Mouse (Mus musculus) stomach, postnatal 0 days (tissue): ENCODE data around the gene B3galt1. TPM values are rescaled to one million over a fixed set of nuclear protein-coding genes. Genes with fewer than 3 reads are reported as not detected.

Experiments used
- ATAC-seq: fragments of 200-750 bp; cut with Nextera tagmentation; 2 replicates; pipeline ENCODE4 v1.8.0; 2017; ENCODE audit not compliant: low FRiP score, low TSS enrichment
- DNase-seq: peaks from one replicate; pipeline ENCODE4 v3.0.0-alpha.2; 2016; ENCODE audit warnings: low spot score
- H3K27ac ChIP-seq: fragments of 300-500 bp; sonication (generic); replicated peaks from 2 replicates; pipeline ENCODE4 v1.5.1; 2014; ENCODE audit warnings: mild to moderate bottlenecking, control low read depth
- H3K27me3 ChIP-seq: fragments of 300-500 bp; sonication (generic); 2 replicates; pipeline ENCODE4 v1.6.1; 2014; ENCODE audit warnings: low read length; ENCODE audit not compliant: control insufficient read depth, insufficient read depth
- H3K36me3 ChIP-seq: fragments of 300-500 bp; sonication (generic); 2 replicates; pipeline ENCODE4 v1.6.1; 2014; ENCODE audit warnings: low read length, mixed read lengths; ENCODE audit not compliant: control insufficient read depth, insufficient read depth
- H3K4me1 ChIP-seq: fragments of 300-500 bp; sonication (generic); replicated peaks from 2 replicates; pipeline ENCODE4 v1.6.1; 2014; ENCODE audit warnings: antibody characterized with exemption; ENCODE audit not compliant: control insufficient read depth, insufficient read depth
- H3K4me2 ChIP-seq: fragments of 300-500 bp; sonication (generic); replicated peaks from 2 replicates; pipeline ENCODE4 v1.6.1; 2014; ENCODE audit warnings: low read depth, mild to moderate bottlenecking, control low read depth, moderate library complexity
- H3K4me3 ChIP-seq: fragments of 300-500 bp; sonication (generic); 2 replicates; pipeline ENCODE4 v1.5.1; 2014; ENCODE audit warnings: low read depth, low read length, control low read depth
- H3K9ac ChIP-seq: fragments of 300-500 bp; sonication (generic); 2 replicates; pipeline ENCODE4 v1.6.1; 2014; ENCODE audit warnings: mild to moderate bottlenecking, low read length, control low read depth, mixed read lengths
- H3K9me3 ChIP-seq: fragments of 300-500 bp; sonication (generic); 2 replicates; pipeline ENCODE4 v1.6.1; 2016; ENCODE audit warnings: low read length; ENCODE audit not compliant: control insufficient read depth
- CTCF ChIP-seq: IDR thresholded peaks from 2 replicates; pipeline ENCODE4 v1.5.1; 2016; ENCODE audit warnings: antibody characterized with exemption, low read depth, mild to moderate bottlenecking, moderate library complexity
- EP300 ChIP-seq: optimal IDR thresholded peaks from 2 replicates; pipeline ENCODE3; 2016; ENCODE audit warnings: antibody characterized with exemption
- WGBS: fragments of 180-500 bp; shearing (Covaris S2); extraction: QIAGEN DNeasy Blood & Tissue Kit; methylation state at CpG from one replicate; pipeline ENCODE4 v1.1.7; 2014; 5-methylcytosine and 5-hydroxymethylcytosine counted together
- microRNA-seq: library from miRNA; unstranded; fragments of <30 nt; microRNA quantifications from one replicate; pipeline ENCODE4, GENCODE M21; 2016
- polyA plus RNA-seq: library from polyadenylated mRNA; unstranded; fragments of >200 nt; fragmentation: Nextera tagmentation; extraction: Ambion mirVana; gene quantifications from 2 replicates; pipeline ENCODE4 v1.2.1, GENCODE M21; 2015

The B3galt1 gene
- polyA plus RNA-seq, 1 experiment from 2014 or later, result 2.1 TPM

- Histone ChIP-seq H3K4me2 (no peak overlapping the region), H3K27ac (no peak overlapping the region), H3K4me3 (no peak overlapping the region), H3K36me3 (no peaks in the 10 kb centered on the region), H3K4me1 (no peaks in the 10 kb centered on the region), H3K9ac (no peak overlapping the region), H3K27me3 (no peaks in the 10 kb centered on the region), H3K9me3 (no peaks in the 10 kb centered on the region)
- 56% methylated on average over 2 of the region's 2 CpGs for WGBS
- ATAC-seq (no peak), DNase-seq (no peak)
- TF ChIP-seq EP300 (no peak), CTCF (no peak)
These were observed 577.6 kb downstream of the B3galt1 start for GRCm38 (mm10) chr2:68143292-68143691.

DNA sequence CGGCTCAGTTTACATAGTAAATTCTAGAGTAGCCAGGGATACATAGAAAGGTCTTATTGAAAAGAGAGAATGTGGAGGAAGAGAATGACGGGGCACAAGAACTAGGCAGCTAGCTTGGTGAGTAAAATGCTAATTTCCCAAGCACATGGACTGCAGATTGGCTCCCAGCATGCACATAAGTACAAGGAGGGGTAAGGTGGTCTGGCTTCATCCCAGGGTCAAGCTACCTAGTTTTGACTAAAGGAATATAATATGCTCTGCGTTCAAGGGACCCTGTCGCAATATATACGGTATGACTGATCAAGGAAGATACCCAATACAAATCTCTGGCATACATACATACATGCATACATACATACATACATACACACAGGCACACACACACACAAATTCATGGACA, 594.1 kb downstream of the B3galt1 start:
- no peaks in the 10 kb centered on the region for H3K9me3 ChIP-seq
- no peak overlapping the region for H3K9ac ChIP-seq
- 87% methylated on average over 5 of the region's 5 CpGs for WGBS
- ATAC-seq (no peak), DNase-seq (no peak)
- no peak overlapping the region for H3K4me2 ChIP-seq
- H3K36me3 ChIP-seq, result no peaks in the 10 kb centered on the region
- H3K4me1 ChIP-seq, result no peaks in the 10 kb centered on the region
- no peaks in the 10 kb centered on the region for H3K27me3 ChIP-seq
- H3K4me3 ChIP-seq, result no peak overlapping the region
- H3K27ac ChIP-seq, result no peak overlapping the region
- no peak for TF ChIP-seq CTCF

DNA sequence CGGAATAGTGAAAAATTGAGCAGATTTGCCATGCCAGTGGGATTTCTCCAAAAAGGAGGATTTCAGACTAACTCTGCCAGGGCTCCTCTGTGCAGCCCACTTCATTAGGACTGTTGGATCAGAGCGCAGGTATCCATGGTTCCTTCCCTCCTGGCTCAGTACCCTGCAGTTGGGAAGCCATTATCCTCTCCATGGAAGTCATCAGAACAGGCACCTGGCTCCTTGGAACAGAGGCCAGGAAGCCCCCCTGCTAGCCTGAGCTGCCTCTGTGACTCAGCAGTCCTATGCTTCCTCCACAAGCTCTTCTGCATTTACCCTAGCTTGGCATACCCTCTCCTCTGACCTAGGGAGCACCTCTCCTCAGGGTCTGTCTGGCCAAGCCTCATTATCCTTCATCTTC, 594.9 kb downstream of the B3galt1 start:
- H3K4me3 ChIP-seq, result no peak overlapping the region
- no peak overlapping the region for H3K4me2 ChIP-seq
- 87% methylated on average over 2 of the region's 2 CpGs for WGBS
- DNase-seq (no peak), ATAC-seq (no peak)
- no peaks in the 10 kb centered on the region for H3K4me1 ChIP-seq
- H3K9me3 ChIP-seq, result no peaks in the 10 kb centered on the region
- H3K27me3 ChIP-seq, result no peaks in the 10 kb centered on the region
- H3K36me3 ChIP-seq, result no peaks in the 10 kb centered on the region
- no peak overlapping the region for H3K9ac ChIP-seq
- H3K27ac ChIP-seq, result no peak overlapping the region
- TF ChIP-seq CTCF (no peak), EP300 (no peak)

GRCm38 (mm10) chr2:68162012-68162411, 596.3 kb downstream of the B3galt1 start:
- H3K4me2 ChIP-seq, result no peak overlapping the region
- no peak overlapping the region for H3K9ac ChIP-seq
- H3K27me3 ChIP-seq, result no peaks in the 10 kb centered on the region
- ATAC-seq, result no peak
- no peak overlapping the region for H3K27ac ChIP-seq
- no peak overlapping the region for H3K4me3 ChIP-seq
- TF ChIP-seq CTCF (no peak), EP300 (no peak)
- H3K4me1 ChIP-seq, result no peaks in the 10 kb centered on the region
- H3K36me3 ChIP-seq, result no peaks in the 10 kb centered on the region
- no peak for DNase-seq
- 81% methylated on average over 4 of the region's 4 CpGs for WGBS
- no peaks in the 10 kb centered on the region for H3K9me3 ChIP-seq

DNA sequence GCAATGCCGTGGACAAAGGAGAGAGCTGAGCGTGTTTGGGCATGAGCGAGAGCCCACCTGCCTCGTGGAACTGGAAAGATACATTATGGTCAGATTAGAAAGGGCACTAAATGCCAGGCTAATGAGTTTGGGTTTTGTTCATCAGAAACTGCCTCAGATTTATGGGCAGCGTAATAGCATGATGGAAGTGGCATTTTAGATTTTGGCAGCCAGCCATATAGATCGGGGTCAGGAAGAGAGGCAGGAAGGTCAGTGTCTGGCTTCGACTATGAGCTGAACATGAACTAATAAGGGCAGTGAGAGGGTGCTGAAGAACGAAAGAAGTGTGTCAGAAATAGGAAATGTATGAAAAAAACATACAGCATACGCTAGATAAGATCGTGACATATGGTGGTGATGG, 605.6 kb downstream of the B3galt1 start:
- TF ChIP-seq EP300, result no peak
- no peak for TF ChIP-seq CTCF
- H3K9me3 ChIP-seq, result no peaks in the 10 kb centered on the region
- DNase-seq, result no peak
- H3K4me1 ChIP-seq, result no peaks in the 10 kb centered on the region
- H3K4me2 ChIP-seq, result no peak overlapping the region
- 65% methylated on average over 10 of the region's 10 CpGs for WGBS
- H3K9ac ChIP-seq, result no peak overlapping the region
- no peak for ATAC-seq
- no peak overlapping the region for H3K4me3 ChIP-seq
- no peak overlapping the region for H3K27ac ChIP-seq
- H3K36me3 ChIP-seq, result no peaks in the 10 kb centered on the region
- H3K27me3 ChIP-seq, result no peaks in the 10 kb centered on the region

Small RNA genes within 50 kb of the gene (microRNA-seq; reads per million reads assigned to microRNA genes)
- not detected for gene Mir6335
- gene Mir7224, result not detected

Other genes starting within 250 kb of the B3galt1 start
- gene Gm21830, start 152.1 kb upstream of the B3galt1 start, polyA plus RNA-seq, result not detected in 2 replicates
- not detected in 2 replicates for gene Gm26727, start 132.7 kb upstream of the B3galt1 start, polyA plus RNA-seq
- 0.01 TPM in 1 of 2 replicates, not detected in the other for gene Xirp2, start 119.9 kb upstream of the B3galt1 start, polyA plus RNA-seq